Mouse (Mus musculus): ENCODE data around the gene Oaz2. TPM values are rescaled to one million over a fixed set of nuclear protein-coding genes. Genes with fewer than 3 reads are reported as not detected.

The Oaz2 gene
- 71.0 and 75.2 TPM in 2 replicates for total RNA-seq (2023)

GRCm38 (mm10) chr9:65667701-65668100 lies at the start of gene Oaz2:
Gene Oaz2 (plus strand): TSS chr9:65668001.

GRCm38 (mm10) chr9:65629025-65629766 lies 38.6 kb upstream of the Oaz2 start, which contains the start of gene Rbpms2:
Gene Rbpms2 (plus strand): TSS chr9:65629648.

Other genes with a start within 250 kb of the Oaz2 start
- gene Slc51b, start 245.0 kb upstream of the Oaz2 start, total RNA-seq (2023), result not detected in 2 replicates
- gene Mtfmt, start 232.2 kb upstream of the Oaz2 start, total RNA-seq (2023), result 4.2 and 4.6 TPM in 2 replicates
- gene Spg21, start 207.1 kb upstream of the Oaz2 start, total RNA-seq (2023), result 63.9 and 70.8 TPM in 2 replicates
- gene Ankdd1a, start 147.8 kb upstream of the Oaz2 start, total RNA-seq (2023), result 1.7 and 3.1 TPM in 2 replicates
- gene Plekho2, start 88.0 kb upstream of the Oaz2 start, total RNA-seq (2023), result 205 and 249 TPM in 2 replicates
- gene Pif1, start 80.8 kb upstream of the Oaz2 start, total RNA-seq (2023), result 8.9 and 10.4 TPM in 2 replicates
- 0.32 and 1.2 TPM in 2 replicates for gene Rbpms2, start 38.4 kb upstream of the Oaz2 start, total RNA-seq (2023)
- 22.7 and 24.6 TPM in 2 replicates for gene Zfp609, start 159.6 kb downstream of the Oaz2 start, total RNA-seq (2023)
- gene Pclaf, start 222.2 kb downstream of the Oaz2 start, total RNA-seq (2023), result 82.6 and 100 TPM in 2 replicates
- gene Trip4, start 240.8 kb downstream of the Oaz2 start, total RNA-seq (2023), result 26.5 and 27.5 TPM in 2 replicates
- 45.7 and 59.8 TPM in 2 replicates for gene Csnk1g1, start 240.9 kb downstream of the Oaz2 start, total RNA-seq (2023)

All from neutrophil, adult 65 days (primary cell).